Mouse (Mus musculus) CH12.LX (cell line): ENCODE measurements around the gene Trim59. TPM values are rescaled to one million over a fixed set of nuclear protein-coding genes. Genes with fewer than 3 reads are reported as not detected.

Source experiments
- DNase-seq: peaks from one replicate; pipeline ENCODE4 v3.0.0-alpha.2; 2013; ENCODE audit errors: extremely low read depth
- H3K27ac ChIP-seq: 2 replicates; pipeline ENCODE4 v1.5.1; 2012; ENCODE audit warnings: low read depth, mild to moderate bottlenecking, control low read depth, moderate library complexity; ENCODE audit not compliant: insufficient read depth
- H3K27me3 ChIP-seq: replicated peaks from 2 replicates; pipeline ENCODE3; 2012; ENCODE audit warnings: inconsistent platforms
- H3K36me3 ChIP-seq, 2 experiments: replicated peaks in 1 of 2; 2 replicates each; pipeline versions ENCODE3 to v1.6.1; 2012; ENCODE audit warnings: inconsistent platforms in 1 of 2, low read length in 1 of 2, mild to moderate bottlenecking in 1 of 2, mixed read lengths in 1 of 2, moderate library complexity in 1 of 2; ENCODE audit not compliant: control insufficient read depth in 1 of 2, insufficient read depth in 1 of 2
- H3K4me1 ChIP-seq, 2 experiments: 2 replicates each; pipeline ENCODE4 v1.6.1; 2012; ENCODE audit warnings: inconsistent platforms in 1 of 2, moderate library complexity in 1 of 2; ENCODE audit not compliant: insufficient read depth in 2 of 2, control insufficient read depth in 1 of 2
- H3K4me2 ChIP-seq: 2 replicates; pipeline ENCODE4 v1.6.1; 2012; ENCODE audit warnings: low read depth, mild to moderate bottlenecking, control low read depth; ENCODE audit not compliant: poor library complexity, insufficient read depth, severe bottlenecking
- H3K4me3 ChIP-seq, 3 experiments: fragments of 150-350 bp in 1 of 3; sonication (generic) in 1 of 3; replicated peaks in 1 of 3; 2 replicates each; pipeline versions ENCODE3 to v1.5.1; 2011 to 2012; ENCODE audit warnings: low read depth in 2 of 3, low read length in 2 of 3, mild to moderate bottlenecking in 2 of 3, moderate library complexity in 2 of 3, control low read depth in 1 of 3, improper control_type of control experiment in 1 of 3, inconsistent platforms in 1 of 3, mixed read lengths in 1 of 3; ENCODE audit not compliant: poor library complexity in 1 of 3
- H3K79me2 ChIP-seq: replicated peaks from 2 replicates; pipeline ENCODE4 v1.6.1; 2012; ENCODE audit warnings: mild to moderate bottlenecking, moderate library complexity; ENCODE audit not compliant: control insufficient read depth, poor library complexity, insufficient read depth, severe bottlenecking; ENCODE audit errors: extremely low read depth
- H3K9ac ChIP-seq: 2 replicates; pipeline ENCODE4 v1.6.1; 2012; ENCODE audit warnings: low read depth, mild to moderate bottlenecking, control low read depth, moderate library complexity; ENCODE audit not compliant: insufficient read depth
- H3K9me3 ChIP-seq: replicated peaks from 2 replicates; pipeline ENCODE3; 2012; ENCODE audit warnings: low read length, inconsistent platforms, mixed read lengths
- CHD2 ChIP-seq: IDR thresholded peaks from 2 replicates; pipeline ENCODE4 v1.6.1; 2011; ENCODE audit warnings: low read length, improper control_type of control experiment
- CTCF ChIP-seq, 2 experiments: IDR thresholded peaks in 1 of 2; conservative IDR thresholded peaks in 1 of 2; 2 replicates each; pipeline ENCODE4 v1.5.1; 2011 to 2012; ENCODE audit warnings: low read depth in 2 of 2, low read length in 2 of 2, improper control_type of control experiment in 1 of 2, inconsistent platforms in 1 of 2, mild to moderate bottlenecking in 1 of 2, moderate library complexity in 1 of 2
- E2F4 ChIP-seq: IDR thresholded peaks from 2 replicates; pipeline ENCODE4 v1.6.1; 2011; ENCODE audit warnings: low read depth, low read length, improper control_type of control experiment; ENCODE audit not compliant: insufficient replicate concordance
- ELF1 ChIP-seq: IDR thresholded peaks from 2 replicates; pipeline ENCODE4 v1.6.1; 2014; ENCODE audit warnings: low read depth, mild to moderate bottlenecking, inconsistent platforms, low read length, improper control_type of control experiment
- EP300 ChIP-seq: IDR thresholded peaks from 2 replicates; pipeline ENCODE4 v1.6.1; 2011; ENCODE audit warnings: low read length, improper control_type of control experiment
- JUN ChIP-seq: IDR thresholded peaks from 2 replicates; pipeline ENCODE4 v1.6.1; 2011; ENCODE audit warnings: low read depth, mild to moderate bottlenecking, low read length, improper control_type of control experiment, moderate library complexity; ENCODE audit not compliant: insufficient read depth
- JUND ChIP-seq: conservative IDR thresholded peaks from 2 replicates; pipeline ENCODE4 v1.6.1; 2011; ENCODE audit warnings: low read depth, low read length, improper control_type of control experiment
- KAT2A ChIP-seq: IDR thresholded peaks from 2 replicates; pipeline ENCODE4 v1.6.1; 2012; ENCODE audit warnings: low read length, improper control_type of control experiment, inconsistent platforms; ENCODE audit not compliant: insufficient replicate concordance
- MAFK ChIP-seq: IDR thresholded peaks from 2 replicates; pipeline ENCODE4 v1.6.1; 2011; ENCODE audit warnings: low read length, improper control_type of control experiment; ENCODE audit not compliant: insufficient replicate concordance
- MAX ChIP-seq: IDR thresholded peaks from 2 replicates; pipeline ENCODE4 v1.6.1; 2011; ENCODE audit warnings: low read length, improper control_type of control experiment
- MEF2A ChIP-seq: IDR thresholded peaks from 2 replicates; pipeline ENCODE4 v1.6.1; 2014; ENCODE audit warnings: low read depth, mild to moderate bottlenecking, inconsistent platforms, low read length, improper control_type of control experiment, borderline replicate concordance
- MXI1 ChIP-seq: IDR thresholded peaks from 2 replicates; pipeline ENCODE4 v1.6.1; 2011; ENCODE audit warnings: mild to moderate bottlenecking, low read depth, low read length, improper control_type of control experiment
- MYC ChIP-seq: IDR thresholded peaks from 2 replicates; pipeline ENCODE4 v1.6.1; 2011; ENCODE audit warnings: low read depth, mild to moderate bottlenecking, improper control_type of control experiment, low read length
- NELFE ChIP-seq: IDR thresholded peaks from 2 replicates; pipeline ENCODE4 v1.6.1; 2011; ENCODE audit warnings: low read depth, low read length, improper control_type of control experiment
- PAX5 ChIP-seq: IDR thresholded peaks from 2 replicates; pipeline ENCODE4 v1.6.1; 2012; ENCODE audit warnings: low read length, inconsistent platforms, mixed read lengths
- POLR2A ChIP-seq: IDR thresholded peaks from 2 replicates; pipeline ENCODE4 v1.6.1; 2011; ENCODE audit warnings: low read depth, mild to moderate bottlenecking, improper control_type of control experiment, low read length
- POLR2AphosphoS2 ChIP-seq: IDR thresholded peaks from 2 replicates; pipeline ENCODE4 v1.6.1; 2011; ENCODE audit warnings: low read depth, low read length, improper control_type of control experiment
- RAD21 ChIP-seq: IDR thresholded peaks from 2 replicates; pipeline ENCODE4 v1.6.1; 2011; ENCODE audit warnings: low read depth, mild to moderate bottlenecking, low read length, improper control_type of control experiment, moderate library complexity
- SIN3A ChIP-seq: IDR thresholded peaks from 2 replicates; pipeline ENCODE4 v1.6.1; 2012; ENCODE audit warnings: low read length, improper control_type of control experiment, inconsistent platforms
- TBP ChIP-seq: conservative IDR thresholded peaks from 2 replicates; pipeline ENCODE4 v1.6.1; 2011; ENCODE audit warnings: low read depth, low read length, improper control_type of control experiment
- UBTF ChIP-seq: IDR thresholded peaks from 2 replicates; pipeline ENCODE4 v1.6.1; 2012; ENCODE audit warnings: low read depth, mild to moderate bottlenecking, inconsistent platforms, low read length, improper control_type of control experiment, moderate library complexity
- USF1 ChIP-seq: IDR thresholded peaks from 2 replicates; pipeline ENCODE4 v1.6.1; 2014; ENCODE audit warnings: low read depth, mild to moderate bottlenecking, inconsistent platforms, low read length, improper control_type of control experiment
- ZC3H11A ChIP-seq: IDR thresholded peaks from 2 replicates; pipeline ENCODE4 v1.6.1; 2012; ENCODE audit warnings: low read depth, mild to moderate bottlenecking, inconsistent platforms, low read length, improper control_type of control experiment
- ZKSCAN1 ChIP-seq: IDR thresholded peaks from 2 replicates; pipeline ENCODE4 v1.6.1; 2012; ENCODE audit warnings: low read depth, inconsistent platforms, low read length, improper control_type of control experiment, borderline replicate concordance
- ZNF384 ChIP-seq: IDR thresholded peaks from 2 replicates; pipeline ENCODE4 v1.6.1; 2012; ENCODE audit warnings: low read depth, low read length, improper control_type of control experiment, inconsistent platforms
- dilution Hi-C: fragments of 300-500 bp; cut with MboI; formaldehyde crosslinking; loops from 2 replicates; pipeline ENCODE4 v1.14.3; 2020; ENCODE audit warnings: low sequenced_read_pairs; ENCODE audit not compliant: extremely low pct_unique_long_range_greater_than_20kb, extremely low pct_ligation_motif_present
- in situ Hi-C: fragments of 300-500 bp; cut with MboI; formaldehyde crosslinking; loops from 3 replicates; pipeline ENCODE4 v1.14.3; 2019; ENCODE audit warnings: low sequenced_read_pairs, low pct_ligation_motif_present, low pct_unique_long_range_greater_than_20kb, mixed read lengths
- polyA plus RNA-seq: library from polyadenylated mRNA; unstranded; fragments of >175 nt; gene quantifications from 2 replicates; pipeline ENCODE4 v1.2.1, GENCODE M21; 2012; ENCODE audit warnings: low read depth; ENCODE audit not compliant: insufficient read length
- total RNA-seq, 2 experiments: library from RNA; depleted of rRNA; stranded (reverse); fragments of 300-350 nt in 1 of 2; fragments of >200 nt in 1 of 2; gene quantifications; 2 replicates each; pipeline ENCODE4 v1.2.3; 2012 to 2014

Gene Trim59
- total and polyA plus RNA-seq, 3 experiments, result 7.4 to 42.9 (median 29.1) TPM

- dilution Hi-C loops (no loop called here), in situ Hi-C loops (no loop called here)
- Histone ChIP-seq H3K36me3 (no peaks in the 10 kb centered on the region), H3K27me3 (no peaks in the 10 kb centered on the region), H3K27ac (no peak overlapping the region), H3K4me1 (peaks cover 0 to 4% of the 10 kb centered on the region in 2 experiments; a peak in 2 of 4 replicates), H3K9me3 (no peaks in the 10 kb centered on the region), H3K4me2 (no peak overlapping the region), H3K9ac (no peak overlapping the region), H3K79me2 (no peaks in the 10 kb centered on the region), H3K4me3 (no peak overlapping the region)
- TF ChIP-seq MAFK (no peak), ELF1 (no peak), JUN (no peak)
- DNase-seq, result no peak
These were observed 4.5 kb upstream of the Trim59 start for GRCm38 (mm10) chr3:69049011-69049410.

- dilution Hi-C loops (no loop called here), in situ Hi-C loops (no loop called here)
These were observed 3.1 kb upstream of the Trim59 start for GRCm38 (mm10) chr3:69047684-69048083.

GRCm38 (mm10) chr3:69046509-69046908 is 2.0 kb upstream of the Trim59 start:
- no peak overlapping the region for H3K4me3 ChIP-seq
- H3K36me3 ChIP-seq, result no peaks in the 10 kb centered on the region
- no peak for DNase-seq
- no peaks in the 10 kb centered on the region for H3K9me3 ChIP-seq
- H3K27me3 ChIP-seq, result no peaks in the 10 kb centered on the region
- H3K79me2 ChIP-seq, result peaks cover 10% of the 10 kb centered on the region
- H3K9ac ChIP-seq, result no peak overlapping the region
- H3K27ac ChIP-seq, result no peak overlapping the region
- dilution Hi-C loops, result no loop called here
- no peak overlapping the region for H3K4me2 ChIP-seq
- TF ChIP-seq PAX5 (no peak), RAD21 (no peak), JUND (no peak), ZC3H11A (no peak), CTCF (conservative IDR thresholded peaks at IDR 0.05 in 1 of 2, IDR thresholded peaks at IDR 0.05 in 1 of 2; ENCODE audit: low read depth in 2 of 2, low read length in 2 of 2) (no peak), E2F4 (no peak), CHD2 (no peak), MAX (no peak), EP300 (no peak), POLR2AphosphoS2 (no peak), NELFE (no peak)
- in situ Hi-C loops, result no loop called here
- H3K4me1 ChIP-seq, result peaks cover 0 to 4% of the 10 kb centered on the region in 2 experiments; a peak in 2 of 4 replicates

More at GRCm38 (mm10) chr3:69047684-69048083, 3.1 kb upstream of the Trim59 start:
- no peaks in the 10 kb centered on the region for H3K36me3 ChIP-seq
- H3K4me2 ChIP-seq, result no peak overlapping the region
- no peak overlapping the region for H3K9ac ChIP-seq
- H3K27ac ChIP-seq, result no peak overlapping the region
- peaks cover 5% of the 10 kb centered on the region for H3K79me2 ChIP-seq
- TF ChIP-seq JUND (no peak), USF1 (no peak), UBTF (no peak), TBP (no peak), EP300 (no peak), ELF1 (no peak), POLR2A (no peak), MAFK (no peak), MEF2A (no peak), SIN3A (no peak), MYC (no peak), ZNF384 (no peak), MXI1 (no peak), ZKSCAN1 (no peak), KAT2A (no peak)
- no peaks in the 10 kb centered on the region for H3K9me3 ChIP-seq
- no peak overlapping the region for H3K4me3 ChIP-seq
- DNase-seq, result no peak
- peaks cover 0 to 4% of the 10 kb centered on the region in 2 experiments; a peak in 2 of 4 replicates for H3K4me1 ChIP-seq
- no peaks in the 10 kb centered on the region for H3K27me3 ChIP-seq
